Mouse (Mus musculus) midbrain, embryonic 12.5 days (tissue): ENCODE results near the gene Tmem86b. TPM values are rescaled to one million over a fixed set of nuclear protein-coding genes. Genes with fewer than 3 reads are reported as not detected.

Experiments
- ATAC-seq: fragments of 200-750 bp; cut with Nextera tagmentation; 2 replicates; pipeline ENCODE4 v1.8.0; 2017; ENCODE audit warnings: low read depth, moderate TSS enrichment, moderate library complexity; ENCODE audit not compliant: low FRiP score
- H3K27ac ChIP-seq: fragments of 300-500 bp; sonication (generic); replicated peaks from 2 replicates; pipeline ENCODE4 v1.5.1; 2016; ENCODE audit warnings: mild to moderate bottlenecking
- H3K27me3 ChIP-seq: fragments of 300-500 bp; sonication (generic); 2 replicates; pipeline ENCODE4 v1.6.1; 2016; ENCODE audit warnings: mild to moderate bottlenecking
- H3K36me3 ChIP-seq: fragments of 300-500 bp; sonication (generic); 2 replicates; pipeline ENCODE4 v1.6.1; 2016
- H3K4me1 ChIP-seq: fragments of 300-500 bp; sonication (generic); 2 replicates; pipeline ENCODE4 v1.6.1; 2016
- H3K4me2 ChIP-seq: fragments of 300-500 bp; sonication (generic); replicated peaks from 2 replicates; pipeline ENCODE4 v1.6.1; 2016; ENCODE audit warnings: mild to moderate bottlenecking, moderate library complexity
- H3K4me3 ChIP-seq: fragments of 300-500 bp; sonication (generic); 2 replicates; pipeline ENCODE4 v1.5.1; 2016; ENCODE audit warnings: mild to moderate bottlenecking
- H3K9ac ChIP-seq: fragments of 300-500 bp; sonication (generic); replicated peaks from 2 replicates; pipeline ENCODE4 v1.6.1; 2016; ENCODE audit warnings: mild to moderate bottlenecking, moderate library complexity
- H3K9me3 ChIP-seq: fragments of 300-500 bp; sonication (generic); 2 replicates; pipeline ENCODE4 v1.6.1; 2016; ENCODE audit warnings: mild to moderate bottlenecking
- WGBS: fragments of 180-500 bp; shearing (Covaris S2); methylation state at CpG from one replicate; pipeline ENCODE4 v1.1.7; 2016; 5-methylcytosine and 5-hydroxymethylcytosine counted together
- polyA plus RNA-seq: library from polyadenylated mRNA; unstranded; fragments of >200 nt; fragmentation: Nextera tagmentation; extraction: Ambion mirVana; gene quantifications from 2 replicates; pipeline ENCODE4 v1.2.1, GENCODE M21; 2016

The Tmem86b gene
- polyA plus RNA-seq, 1 experiment from 2014 or later, result 2.8 TPM

- Histone ChIP-seq H3K27ac (peak overlapping the region; percentile 95), H3K4me1 (peaks cover 34% of the 10 kb centered on the region), H3K27me3 (no peaks in the 10 kb centered on the region), H3K4me2 (peak overlapping the region; percentile 87), H3K36me3 (peaks cover 18% of the 10 kb centered on the region), H3K4me3 (peak overlapping the region; percentile 90), H3K9me3 (no peaks in the 10 kb centered on the region), H3K9ac (peak overlapping the region; percentile 95)
- peak; percentile 75 for ATAC-seq
- WGBS, result under 1% methylated on average over 64 of the region's 78 CpGs
Measured at GRCm38 (mm10) chr7:4658128-4658907, 27.1 kb upstream of the Tmem86b start.

- Histone ChIP-seq H3K27me3 (no peaks in the 10 kb centered on the region), H3K9me3 (no peaks in the 10 kb centered on the region), H3K4me1 (peaks cover 34% of the 10 kb centered on the region), H3K4me3 (peak overlapping the region; percentile 90), H3K4me2 (peak overlapping the region; percentile 87), H3K36me3 (peaks cover 20% of the 10 kb centered on the region), H3K9ac (peak overlapping the region; percentile 95), H3K27ac (peak overlapping the region; percentile 95; the same call in 1 of the 2 replicates)
- WGBS, result 61% methylated on average over 9 of the region's 9 CpGs
- ATAC-seq, result no peak
Measured at GRCm38 (mm10) chr7:4657521-4658127, 26.4 kb upstream of the Tmem86b start.

- H3K27me3 ChIP-seq, result no peaks in the 10 kb centered on the region
- no peak overlapping the region for H3K27ac ChIP-seq
- H3K4me3 ChIP-seq, result peak overlapping the region; percentile 90
- peak overlapping the region; percentile 95 for H3K9ac ChIP-seq
- peaks cover 23% of the 10 kb centered on the region for H3K36me3 ChIP-seq
- peak overlapping the region; percentile 87 for H3K4me2 ChIP-seq
- no peak for ATAC-seq
- no peaks in the 10 kb centered on the region for H3K9me3 ChIP-seq
- 75% methylated on average over 1 of the region's 1 CpGs for WGBS
- H3K4me1 ChIP-seq, result peaks cover 34% of the 10 kb centered on the region
Measured at GRCm38 (mm10) chr7:4656818-4657217, 25.6 kb upstream of the Tmem86b start.

GRCm38 (mm10) chr7:4655916-4656315 lies 24.7 kb upstream of the Tmem86b start:
- H3K4me1 ChIP-seq, result peaks cover 34% of the 10 kb centered on the region
- ATAC-seq, result no peak
- 86% methylated on average over 1 of the region's 1 CpGs for WGBS
- H3K36me3 ChIP-seq, result peaks cover 25% of the 10 kb centered on the region
- H3K9ac ChIP-seq, result no peak overlapping the region
- no peak overlapping the region for H3K4me2 ChIP-seq
- H3K27me3 ChIP-seq, result no peaks in the 10 kb centered on the region
- H3K9me3 ChIP-seq, result no peaks in the 10 kb centered on the region
- no peak overlapping the region for H3K27ac ChIP-seq
- 0 out of 2 replicates have a peak overlapping the region, but pooled peaks have one; percentile 3 for H3K4me3 ChIP-seq

GRCm38 (mm10) chr7:4655393-4655792 lies 24.2 kb upstream of the Tmem86b start:
- ATAC-seq, result no peak

DNA sequence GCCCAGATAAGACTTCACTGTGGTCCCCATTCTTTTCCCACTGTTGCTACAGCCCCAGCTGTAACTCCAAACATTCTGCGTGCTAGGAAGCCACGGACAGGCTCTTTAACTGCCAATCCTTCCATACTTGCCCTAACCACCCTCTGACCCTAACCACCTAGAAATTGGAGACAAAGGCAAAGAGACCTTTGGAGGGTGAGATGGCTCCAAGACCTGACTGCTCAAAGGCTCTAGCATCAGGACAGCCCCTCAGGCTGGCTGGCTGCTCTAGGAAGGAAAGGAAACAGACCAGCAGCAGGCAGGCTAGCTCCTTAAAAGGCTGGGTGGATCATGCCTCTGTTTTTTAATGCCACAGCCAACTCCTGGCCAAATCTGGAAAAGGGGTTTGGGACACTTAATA lies 23.0 kb upstream of the Tmem86b start:
- Histone ChIP-seq H3K4me2 (no peak overlapping the region), H3K4me3 (no peak overlapping the region), H3K9me3 (no peaks in the 10 kb centered on the region), H3K36me3 (peaks cover 25% of the 10 kb centered on the region), H3K27ac (no peak overlapping the region; the same call in 1 of the 2 replicates), H3K9ac (no peak overlapping the region), H3K4me1 (peaks cover 22% of the 10 kb centered on the region), H3K27me3 (no peaks in the 10 kb centered on the region)
- WGBS, result 93% methylated on average over 2 of the region's 2 CpGs
- ATAC-seq, result no peak

More at GRCm38 (mm10) chr7:4655393-4655792, 24.2 kb upstream of the Tmem86b start:
- Histone ChIP-seq H3K27me3 (no peaks in the 10 kb centered on the region), H3K27ac (no peak overlapping the region), H3K9ac (no peak overlapping the region), H3K9me3 (no peaks in the 10 kb centered on the region), H3K4me1 (peaks cover 30% of the 10 kb centered on the region), H3K36me3 (peaks cover 25% of the 10 kb centered on the region), H3K4me3 (no peak overlapping the region), H3K4me2 (no peak overlapping the region)
- WGBS, result 91% methylated on average over 4 of the region's 4 CpGs

GRCm38 (mm10) chr7:4653780-4654179 lies 22.6 kb upstream of the Tmem86b start:
- H3K27ac ChIP-seq, result no peak overlapping the region
- H3K36me3 ChIP-seq, result peaks cover 25% of the 10 kb centered on the region
- no peak overlapping the region for H3K9ac ChIP-seq
- no peak overlapping the region for H3K4me2 ChIP-seq
- no peaks in the 10 kb centered on the region for H3K27me3 ChIP-seq
- H3K4me3 ChIP-seq, result no peak overlapping the region
- no peak for ATAC-seq
- peaks cover 22% of the 10 kb centered on the region for H3K4me1 ChIP-seq
- 91% methylated on average over 7 of the region's 7 CpGs for WGBS
- no peaks in the 10 kb centered on the region for H3K9me3 ChIP-seq

DNA sequence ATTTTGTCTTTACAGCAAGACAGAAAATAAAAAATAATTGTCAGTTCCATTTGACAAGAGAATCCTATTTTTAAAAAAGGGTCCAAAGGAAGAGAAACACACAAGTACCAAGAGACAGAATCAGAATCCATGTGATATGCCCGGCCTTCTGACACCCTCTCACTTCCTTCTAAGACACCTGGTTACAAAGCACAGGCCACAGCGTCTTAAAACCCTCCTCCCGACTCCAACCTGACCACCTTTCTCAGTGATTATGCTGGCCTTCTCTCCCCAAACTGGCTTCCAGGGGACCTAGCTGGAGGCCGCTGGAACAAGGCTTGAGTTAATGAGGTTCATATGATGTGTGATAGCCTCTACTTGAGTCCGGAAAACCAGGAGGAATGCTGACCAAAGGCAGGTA lies 22.1 kb upstream of the Tmem86b start:
- no peak for ATAC-seq
- no peak overlapping the region for H3K4me3 ChIP-seq
- H3K9me3 ChIP-seq, result no peaks in the 10 kb centered on the region
- WGBS, result 90% methylated on average over 5 of the region's 5 CpGs
- no peaks in the 10 kb centered on the region for H3K27me3 ChIP-seq
- peaks cover 25% of the 10 kb centered on the region for H3K36me3 ChIP-seq
- no peak overlapping the region for H3K27ac ChIP-seq
- no peak overlapping the region for H3K4me2 ChIP-seq
- peaks cover 22% of the 10 kb centered on the region for H3K4me1 ChIP-seq
- H3K9ac ChIP-seq, result no peak overlapping the region

DNA sequence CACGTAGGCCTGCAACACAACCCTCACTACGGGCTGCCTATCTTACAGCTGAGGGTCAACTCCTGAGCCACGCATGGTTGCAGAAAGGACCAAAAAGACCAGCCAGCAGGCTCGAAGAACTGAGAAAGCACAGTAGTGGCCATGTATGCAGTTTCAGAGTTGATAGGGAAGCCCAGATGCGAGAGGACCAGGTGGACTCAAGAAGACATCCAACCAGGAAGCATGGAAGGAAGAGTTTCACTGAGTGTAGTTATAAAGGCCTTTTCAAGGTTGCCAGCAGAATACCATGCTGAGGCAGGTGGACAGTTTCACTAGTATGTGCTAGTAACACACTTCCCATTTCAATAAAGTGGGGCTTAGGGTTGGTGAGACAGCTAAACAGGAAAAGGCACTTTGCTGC lies 21.5 kb upstream of the Tmem86b start:
- Histone ChIP-seq H3K4me3 (no peak overlapping the region), H3K27me3 (no peaks in the 10 kb centered on the region), H3K27ac (no peak overlapping the region), H3K9ac (no peak overlapping the region), H3K36me3 (peaks cover 25% of the 10 kb centered on the region), H3K4me2 (no peak overlapping the region), H3K4me1 (peaks cover 18% of the 10 kb centered on the region), H3K9me3 (no peaks in the 10 kb centered on the region)
- ATAC-seq, result no peak
- WGBS, result 97% methylated on average over 5 of the region's 5 CpGs

DNA sequence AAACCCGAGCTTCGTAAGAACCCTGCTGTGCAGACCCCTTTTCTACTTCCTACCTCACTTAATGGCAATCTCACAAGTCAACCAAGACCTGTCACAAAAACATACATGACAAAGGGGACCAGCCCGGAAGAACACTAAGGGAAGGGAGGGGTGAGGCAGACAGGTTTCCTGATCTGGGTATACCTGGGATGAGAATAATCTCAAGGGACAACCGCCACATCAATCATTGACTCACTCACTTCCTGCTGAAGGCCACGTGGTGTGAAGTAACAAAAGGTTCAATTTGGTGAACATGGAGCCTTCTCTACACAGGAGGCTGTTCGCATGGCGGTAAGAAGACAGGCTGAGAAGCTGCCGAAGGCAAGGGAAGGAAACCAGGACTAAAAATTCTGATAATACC lies 20.4 kb upstream of the Tmem86b start:
- 90% methylated on average over 8 of the region's 8 CpGs for WGBS
- Histone ChIP-seq H3K36me3 (peaks cover 28% of the 10 kb centered on the region), H3K27ac (no peak overlapping the region), H3K27me3 (no peaks in the 10 kb centered on the region), H3K9me3 (no peaks in the 10 kb centered on the region), H3K4me2 (no peak overlapping the region), H3K9ac (no peak overlapping the region), H3K4me3 (no peak overlapping the region), H3K4me1 (peaks cover 7% of the 10 kb centered on the region)
- no peak for ATAC-seq

DNA sequence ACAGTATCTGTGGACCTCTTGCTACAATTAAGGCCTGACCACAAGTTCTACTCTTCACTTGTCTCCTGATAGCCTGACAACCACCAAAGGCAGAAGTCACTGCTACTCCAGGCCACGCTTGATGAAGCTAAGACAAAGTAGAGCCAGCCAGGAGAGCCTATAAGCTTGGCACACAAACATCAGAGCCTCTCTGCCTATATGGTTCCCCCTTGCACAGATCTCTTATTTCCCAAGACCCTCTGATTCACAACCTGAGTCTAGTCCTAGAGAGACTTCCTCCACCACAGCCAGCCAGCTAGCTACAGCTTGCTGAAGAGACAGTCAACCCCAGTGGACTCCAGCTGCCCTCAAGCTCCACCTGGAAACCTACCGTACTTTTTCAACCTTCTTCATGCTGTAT lies 16.8 kb upstream of the Tmem86b start:
- H3K4me2 ChIP-seq, result no peak overlapping the region
- WGBS, result 95% methylated on average over 2 of the region's 2 CpGs
- H3K4me3 ChIP-seq, result no peak overlapping the region
- no peaks in the 10 kb centered on the region for H3K27me3 ChIP-seq
- H3K27ac ChIP-seq, result no peak overlapping the region
- H3K36me3 ChIP-seq, result peaks cover 56% of the 10 kb centered on the region
- H3K9me3 ChIP-seq, result no peaks in the 10 kb centered on the region
- H3K4me1 ChIP-seq, result no peaks in the 10 kb centered on the region
- ATAC-seq, result no peak
- no peak overlapping the region for H3K9ac ChIP-seq

DNA sequence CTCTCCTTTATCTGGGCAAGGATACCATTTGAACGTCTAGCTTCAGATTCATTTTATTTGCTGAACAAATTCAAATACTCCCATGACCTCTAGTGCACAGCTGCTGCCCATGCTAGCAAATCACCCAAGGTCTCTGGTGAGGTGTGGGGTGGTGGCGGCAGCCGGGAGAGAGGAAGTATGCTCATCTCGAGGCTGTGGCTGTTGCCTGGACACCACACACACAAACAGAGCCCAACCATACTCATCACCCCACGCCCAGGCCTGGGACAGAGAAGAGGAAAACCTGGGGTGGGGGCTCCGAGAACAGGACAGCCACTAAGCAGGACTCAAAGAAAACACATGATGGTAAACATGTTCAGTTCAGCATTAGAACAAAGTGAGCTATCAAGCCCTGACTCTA lies 16.1 kb upstream of the Tmem86b start:
- ATAC-seq, result no peak
- no peak overlapping the region for H3K9ac ChIP-seq
- no peaks in the 10 kb centered on the region for H3K9me3 ChIP-seq
- H3K4me2 ChIP-seq, result no peak overlapping the region
- no peaks in the 10 kb centered on the region for H3K4me1 ChIP-seq
- no peak overlapping the region for H3K4me3 ChIP-seq
- H3K27me3 ChIP-seq, result no peaks in the 10 kb centered on the region
- peaks cover 54% of the 10 kb centered on the region for H3K36me3 ChIP-seq
- H3K27ac ChIP-seq, result no peak overlapping the region
- 73% methylated on average over 6 of the region's 6 CpGs for WGBS
